Mouse (Mus musculus) myocyte (in vitro differentiated cells): ENCODE measurements at regions not wholly inside any gene's neighbourhood (a gene's known extent, or its start where the extent isn't known, plus 50 kb on each side); places are given as distances from the start of the nearest gene placed in this dataset.

Source experiments
- H3K27me3 ChIP-seq: one replicate; pipeline ENCODE4 v1.6.1; 2011; ENCODE audit not compliant: control insufficient read depth, insufficient read depth, insufficient read length
- H3K36me3 ChIP-seq: one replicate; pipeline ENCODE4 v1.6.1; 2011; ENCODE audit not compliant: control insufficient read depth, insufficient read depth
- H3K4me2 ChIP-seq: one replicate; pipeline ENCODE4 v1.6.1; 2011; ENCODE audit warnings: low read depth, control low read depth
- H3K4me3 ChIP-seq: one replicate; pipeline ENCODE4 v1.5.1; 2011; ENCODE audit warnings: mild to moderate bottlenecking, control low read depth, moderate library complexity
- H3K79me2 ChIP-seq: one replicate; pipeline ENCODE4 v1.6.1; 2011; ENCODE audit not compliant: control insufficient read depth, insufficient read depth
- H3ac ChIP-seq: one replicate; pipeline ENCODE4 v1.6.1; 2011; ENCODE audit not compliant: control insufficient read depth, insufficient read length
- CEBPB ChIP-seq: IDR thresholded peaks from 2 replicates; pipeline ENCODE4 v1.6.1; 2011; ENCODE audit warnings: mild to moderate bottlenecking, moderate library complexity; ENCODE audit not compliant: poor library complexity, insufficient read depth, severe bottlenecking
- E2F4 ChIP-seq: IDR thresholded peaks from one replicate; pipeline ENCODE4 v1.6.1; 2011; ENCODE audit warnings: mild to moderate bottlenecking, control low read depth, moderate library complexity; ENCODE audit not compliant: insufficient read depth
- MAX ChIP-seq: IDR thresholded peaks from one replicate; pipeline ENCODE4 v1.6.1; 2011; ENCODE audit warnings: low read depth, mild to moderate bottlenecking, control low read depth
- MYOD1 ChIP-seq, 3 experiments: IDR thresholded peaks; one replicate each; pipeline ENCODE4 v1.6.1; 2011; ENCODE audit warnings: control low read depth in 2 of 3, low read depth in 2 of 3, mild to moderate bottlenecking in 2 of 3, moderate library complexity in 1 of 3; ENCODE audit not compliant: insufficient read length in 2 of 3, control insufficient read depth in 1 of 3
- MYOG ChIP-seq, 3 experiments: IDR thresholded peaks; one replicate each; pipeline ENCODE4 v1.6.1; 2011; ENCODE audit warnings: control low read depth in 2 of 3, low read depth in 2 of 3, mild to moderate bottlenecking in 2 of 3; ENCODE audit not compliant: insufficient read length in 2 of 3, control insufficient read depth in 1 of 3, insufficient read depth in 1 of 3
- POLR2A ChIP-seq: IDR thresholded peaks from one replicate; pipeline ENCODE4 v1.6.1; 2011; ENCODE audit warnings: low read depth, mild to moderate bottlenecking, control low read depth, moderate library complexity; ENCODE audit not compliant: insufficient read length
- POLR2AphosphoS2 ChIP-seq: IDR thresholded peaks from one replicate; pipeline ENCODE4 v1.6.1; 2011; ENCODE audit warnings: low read depth, control low read depth; ENCODE audit not compliant: insufficient read length
- REST ChIP-seq: IDR thresholded peaks from one replicate; pipeline ENCODE4 v1.6.1; 2011; ENCODE audit warnings: mild to moderate bottlenecking, control low read depth, moderate library complexity; ENCODE audit not compliant: insufficient read depth, insufficient read length
- SRF ChIP-seq: IDR thresholded peaks from one replicate; pipeline ENCODE4 v1.6.1; 2011; ENCODE audit warnings: low read depth; ENCODE audit not compliant: control insufficient read depth, insufficient read length
- TCF12 ChIP-seq: IDR thresholded peaks from one replicate; pipeline ENCODE4 v1.6.1; 2011; ENCODE audit warnings: mild to moderate bottlenecking, control low read depth; ENCODE audit not compliant: poor library complexity, insufficient read depth, severe bottlenecking
- TCF3 ChIP-seq: IDR thresholded peaks from one replicate; pipeline ENCODE4 v1.6.1; 2011; ENCODE audit warnings: low read depth, control low read depth; ENCODE audit not compliant: insufficient read length
- USF1 ChIP-seq: IDR thresholded peaks from one replicate; pipeline ENCODE4 v1.6.1; 2011; ENCODE audit warnings: low read depth, mild to moderate bottlenecking, control low read depth, moderate library complexity

- no peak overlapping the region for H3K4me3 ChIP-seq
- H3K27me3 ChIP-seq, result no peaks in the 10 kb centered on the region
- no peak overlapping the region for H3K4me2 ChIP-seq
- no peak overlapping the region for H3ac ChIP-seq
- TF ChIP-seq MAX (no peak), SRF (no peak), REST (no peak), MYOD1 (IDR thresholded peaks at IDR 0.05; ENCODE audit: control insufficient read depth in 1 of 3, insufficient read length in 2 of 3, low read depth in 2 of 3) (no peak), MYOG (IDR thresholded peaks at IDR 0.05; ENCODE audit: control insufficient read depth in 1 of 3, insufficient read depth in 1 of 3, insufficient read length in 2 of 3, low read depth in 2 of 3) (no peak), USF1 (no peak), E2F4 (no peak), TCF12 (no peak), POLR2AphosphoS2 (no peak), CEBPB (no peak), TCF3 (no peak), POLR2A (no peak)
- no peaks in the 10 kb centered on the region for H3K36me3 ChIP-seq
- no peaks in the 10 kb centered on the region for H3K79me2 ChIP-seq
Observed at GRCm38 (mm10) chr11:82616856-82617255, 147.3 kb downstream of the Cct6b start.

GRCm38 (mm10) chr11:82614356-82614755, 149.8 kb downstream of the Cct6b start:
- Histone ChIP-seq H3K27me3 (no peaks in the 10 kb centered on the region), H3ac (no peak overlapping the region), H3K36me3 (no peaks in the 10 kb centered on the region), H3K4me2 (no peak overlapping the region), H3K4me3 (no peak overlapping the region), H3K79me2 (no peaks in the 10 kb centered on the region)
- TF ChIP-seq MYOG (IDR thresholded peaks at IDR 0.05; ENCODE audit: control insufficient read depth in 1 of 3, insufficient read depth in 1 of 3, insufficient read length in 2 of 3, low read depth in 2 of 3) (no peak), CEBPB (no peak), MAX (no peak), USF1 (no peak), TCF3 (no peak), E2F4 (no peak), POLR2A (no peak), TCF12 (no peak), SRF (no peak), REST (no peak), MYOD1 (IDR thresholded peaks at IDR 0.05; ENCODE audit: control insufficient read depth in 1 of 3, insufficient read length in 2 of 3, low read depth in 2 of 3) (no peak), POLR2AphosphoS2 (no peak)

- Histone ChIP-seq H3ac (no peak overlapping the region), H3K4me2 (no peak overlapping the region), H3K79me2 (no peaks in the 10 kb centered on the region), H3K36me3 (no peaks in the 10 kb centered on the region), H3K4me3 (no peak overlapping the region), H3K27me3 (no peaks in the 10 kb centered on the region)
- TF ChIP-seq MYOD1 (IDR thresholded peaks at IDR 0.05; ENCODE audit: control insufficient read depth in 1 of 3, insufficient read length in 2 of 3, low read depth in 2 of 3), result no peak
- no peak for TF ChIP-seq POLR2A
- TF ChIP-seq MAX, result no peak
- TF ChIP-seq E2F4, result no peak
- TF ChIP-seq TCF12, result no peak
- TF ChIP-seq CEBPB, result no peak
- no peak for TF ChIP-seq USF1
- no peak for TF ChIP-seq MYOG (IDR thresholded peaks at IDR 0.05; ENCODE audit: control insufficient read depth in 1 of 3, insufficient read depth in 1 of 3, insufficient read length in 2 of 3, low read depth in 2 of 3)
- TF ChIP-seq REST, result no peak
- TF ChIP-seq POLR2AphosphoS2, result no peak
- TF ChIP-seq SRF, result no peak
- no peak for TF ChIP-seq TCF3
Observed at GRCm38 (mm10) chr11:82613503-82613902, 150.6 kb downstream of the Cct6b start.

- no peak for TF ChIP-seq MYOG (IDR thresholded peaks at IDR 0.05; ENCODE audit: control insufficient read depth in 1 of 3, insufficient read depth in 1 of 3, insufficient read length in 2 of 3, low read depth in 2 of 3)
- no peak for TF ChIP-seq TCF12
- no peak for TF ChIP-seq TCF3
- TF ChIP-seq SRF, result no peak
- TF ChIP-seq CEBPB, result no peak
- TF ChIP-seq POLR2AphosphoS2, result no peak
- TF ChIP-seq E2F4, result no peak
- no peak for TF ChIP-seq MYOD1 (IDR thresholded peaks at IDR 0.05; ENCODE audit: control insufficient read depth in 1 of 3, insufficient read length in 2 of 3, low read depth in 2 of 3)
- no peak for TF ChIP-seq REST
- TF ChIP-seq USF1, result no peak
- no peak for TF ChIP-seq POLR2A
- Histone ChIP-seq H3K27me3 (no peaks in the 10 kb centered on the region), H3K36me3 (no peaks in the 10 kb centered on the region), H3K79me2 (no peaks in the 10 kb centered on the region), H3K4me2 (no peak overlapping the region), H3K4me3 (no peak overlapping the region), H3ac (no peak overlapping the region)
Observed at GRCm38 (mm10) chr11:82612026-82612425, 152.1 kb downstream of the Cct6b start.

- Histone ChIP-seq H3K4me3 (no peak overlapping the region), H3K27me3 (no peaks in the 10 kb centered on the region), H3K36me3 (no peaks in the 10 kb centered on the region), H3K79me2 (no peaks in the 10 kb centered on the region), H3ac (no peak overlapping the region), H3K4me2 (no peak overlapping the region)
- no peak for TF ChIP-seq POLR2AphosphoS2
- no peak for TF ChIP-seq TCF12
- TF ChIP-seq USF1, result no peak
- TF ChIP-seq POLR2A, result no peak
- TF ChIP-seq TCF3, result no peak
- TF ChIP-seq MYOG (IDR thresholded peaks at IDR 0.05; ENCODE audit: control insufficient read depth in 1 of 3, insufficient read depth in 1 of 3, insufficient read length in 2 of 3, low read depth in 2 of 3), result no peak
- TF ChIP-seq MYOD1 (IDR thresholded peaks at IDR 0.05; ENCODE audit: control insufficient read depth in 1 of 3, insufficient read length in 2 of 3, low read depth in 2 of 3), result no peak
- no peak for TF ChIP-seq REST
- no peak for TF ChIP-seq MAX
- no peak for TF ChIP-seq E2F4
- no peak for TF ChIP-seq SRF
- no peak for TF ChIP-seq CEBPB
Observed at GRCm38 (mm10) chr11:82608963-82609362, 155.2 kb downstream of the Cct6b start.
